Comparison of ENCODE assay signal across 21 mouse cellular contexts in genomic region chr11:45966896-45967295, GRCm38 (mm10). TPM values are rescaled to one million over a fixed set of nuclear protein-coding genes. Genes with fewer than 3 reads are reported as not detected.
"Had no signal": no experiment of that assay in that cellular context is flagged by ENCODE, and none has a peak within 500 bp of the region (broad histone marks: within the 10 kb centered on the region; RNA-seq: fewer than 3 reads in every experiment).

No protein-coding gene starts in this region.

- H3K36me3 ChIP-seq: liver, embryonic 13.5 days; neural tube, embryonic 12.5 days; neural tube, embryonic 15.5 days; stomach, embryonic 15.5 days had no signal

- DNase-seq: kidney, adult 2 months; kidney, postnatal 25 days; layer of hippocampus, adult 9-11 months; liver, embryonic 13.5 days; lung, adult 2 months; lung, postnatal 36 days; midbrain, embryonic 14.5 days; right cerebral cortex, postnatal 25 days; spleen, adult 18-20 months; thymus, postnatal 25 days had no signal

- H3K4me2 ChIP-seq: liver, embryonic 13.5 days; midbrain, embryonic 11.5 days; neural tube, embryonic 12.5 days; neural tube, embryonic 15.5 days; stomach, embryonic 15.5 days had no signal

- H3K9ac ChIP-seq: liver, embryonic 13.5 days; neural tube, embryonic 12.5 days; neural tube, embryonic 15.5 days; stomach, embryonic 15.5 days had no signal

- H3K4me1 ChIP-seq: liver, embryonic 13.5 days; neural tube, embryonic 12.5 days; neural tube, embryonic 15.5 days; stomach, embryonic 15.5 days had no signal

- H3K27me3 ChIP-seq: liver, embryonic 13.5 days; neural tube, embryonic 12.5 days; neural tube, embryonic 15.5 days; stomach, embryonic 15.5 days had no signal

- H3K4me3 ChIP-seq: layer of hippocampus, adult 2 months; liver, embryonic 13.5 days; neural tube, embryonic 12.5 days; neural tube, embryonic 15.5 days; stomach, embryonic 15.5 days had no signal

- H3K9me3 ChIP-seq: liver, embryonic 13.5 days; neural tube, embryonic 12.5 days; neural tube, embryonic 15.5 days; stomach, embryonic 15.5 days had no signal

- ATAC-seq: intestine, postnatal 0 days had no signal

- H3K27ac ChIP-seq: kidney, postnatal 0 days; layer of hippocampus, adult 2 months; liver, embryonic 13.5 days; neural tube, embryonic 12.5 days; neural tube, embryonic 15.5 days; stomach, embryonic 15.5 days had no signal

RNA-seq across cellular contexts. Expression of gene Sox30, which starts 13.2 kb away (rescaled TPM):
- total RNA-seq: megakaryocyte-erythroid progenitor cell, adult 5-6 weeks had no signal
- polyA plus RNA-seq: large intestine, adult 2 months; liver, adult 2 months; liver, embryonic 13.5 days; liver, embryonic 16.5 days had no signal
